Mouse (Mus musculus) embryonic facial prominence, embryonic 14.5 days (tissue): Measurements from ENCODE around the gene Hnrnpa1. TPM values are rescaled to one million over a fixed set of nuclear protein-coding genes. Genes with fewer than 3 reads are reported as not detected.

Experiments used
- ATAC-seq: fragments of 200-750 bp; cut with Nextera tagmentation; 2 replicates; pipeline ENCODE4 v1.8.0; 2017; ENCODE audit warnings: low read depth, moderate number of reproducible peaks, moderate TSS enrichment
- DNase-seq: peaks from one replicate; pipeline ENCODE4 v3.0.0-alpha.2; 2015; ENCODE audit warnings: low spot score
- H3K27ac ChIP-seq: fragments of 300-500 bp; sonication (generic); replicated peaks from 2 replicates; pipeline ENCODE4 v1.5.1; 2014; ENCODE audit warnings: low read depth, mild to moderate bottlenecking, low read length, moderate library complexity
- H3K27me3 ChIP-seq: fragments of 300-500 bp; sonication (generic); replicated peaks from 2 replicates; pipeline ENCODE4 v1.6.1; 2014; ENCODE audit warnings: low read length; ENCODE audit not compliant: control insufficient read depth, insufficient read depth
- H3K36me3 ChIP-seq: fragments of 300-500 bp; sonication (generic); 2 replicates; pipeline ENCODE4 v1.6.1; 2014; ENCODE audit warnings: low read length, mixed read lengths; ENCODE audit not compliant: control insufficient read depth, insufficient read depth
- H3K4me1 ChIP-seq: fragments of 300-500 bp; sonication (generic); 2 replicates; pipeline ENCODE4 v1.6.1; 2014; ENCODE audit warnings: antibody characterized with exemption, low read length; ENCODE audit not compliant: control insufficient read depth, insufficient read depth
- H3K4me2 ChIP-seq: fragments of 300-500 bp; sonication (generic); 2 replicates; pipeline ENCODE4 v1.6.1; 2014; ENCODE audit warnings: low read depth, mild to moderate bottlenecking, low read length, moderate library complexity, mixed read lengths
- H3K4me3 ChIP-seq: fragments of 300-500 bp; sonication (generic); 2 replicates; pipeline ENCODE4 v1.5.1; 2014; ENCODE audit warnings: low read depth, mild to moderate bottlenecking, low read length
- H3K9ac ChIP-seq: fragments of 300-500 bp; sonication (generic); 2 replicates; pipeline ENCODE4 v1.6.1; 2014; ENCODE audit warnings: low read depth, mild to moderate bottlenecking, low read length, moderate library complexity, mixed read lengths
- H3K9me3 ChIP-seq: fragments of 300-500 bp; sonication (generic); 2 replicates; pipeline ENCODE4 v1.6.1; 2016; ENCODE audit warnings: low read length; ENCODE audit not compliant: control insufficient read depth
- WGBS: fragments of 180-500 bp; shearing (Covaris S2); extraction: QIAGEN DNeasy Blood & Tissue Kit; methylation state at CpG from one replicate; pipeline ENCODE4 v1.1.7; 2014; 5-methylcytosine and 5-hydroxymethylcytosine counted together
- polyA plus RNA-seq: library from polyadenylated mRNA; unstranded; fragments of >200 nt; fragmentation: Nextera tagmentation; extraction: Ambion mirVana; gene quantifications from 2 replicates; pipeline ENCODE4 v1.2.1, GENCODE M21; 2014

Gene Hnrnpa1
- polyA plus RNA-seq, result 573 and 661 TPM in 2 replicates

GRCm38 (mm10) chr15:103240160-103241028, at the start of gene Hnrnpa1:
Gene Hnrnpa1, plus strand, starts transcription at chr15:103240432.
- H3K4me3 ChIP-seq, result peak within 1 kb of the TSS; percentile 79
- peaks cover 23% of the 10 kb centered on the region for H3K4me1 ChIP-seq
- peaks cover 50% of the 10 kb centered on the region for H3K36me3 ChIP-seq
- under 1% methylated on average over 47 of the region's 47 CpGs for WGBS
- H3K9me3 ChIP-seq, result no peaks in the 10 kb centered on the region
- ATAC-seq, result peak; percentile 90
- peak; percentile 100 for DNase-seq
- H3K4me2 ChIP-seq, result peak within 1 kb of the TSS; percentile 87
- peak within 1 kb of the TSS; percentile 92 for H3K9ac ChIP-seq
- H3K27me3 ChIP-seq, result no peaks in the 10 kb centered on the region
- peak within 1 kb of the TSS; percentile 97 for H3K27ac ChIP-seq

GRCm38 (mm10) chr15:103190531-103191462, 49.4 kb upstream of the Hnrnpa1 start:
- Histone ChIP-seq H3K27ac (no peak overlapping the region), H3K4me1 (no peaks in the 10 kb centered on the region), H3K27me3 (no peaks in the 10 kb centered on the region), H3K9me3 (no peaks in the 10 kb centered on the region), H3K36me3 (peaks cover 53% of the 10 kb centered on the region), H3K4me2 (no peak overlapping the region), H3K9ac (no peak overlapping the region), H3K4me3 (no peak overlapping the region)
- 62% methylated on average over 10 of the region's 10 CpGs for WGBS
- DNase-seq (no peak), ATAC-seq (no peak)

- no peaks in the 10 kb centered on the region for H3K4me1 ChIP-seq
- DNase-seq (no peak), ATAC-seq (no peak)
- H3K9me3 ChIP-seq, result no peaks in the 10 kb centered on the region
- WGBS, result 82% methylated on average over 2 of the region's 2 CpGs
- no peak overlapping the region for H3K4me2 ChIP-seq
- no peak overlapping the region for H3K27ac ChIP-seq
- H3K4me3 ChIP-seq, result no peak overlapping the region
- no peaks in the 10 kb centered on the region for H3K27me3 ChIP-seq
- peaks cover 81% of the 10 kb centered on the region for H3K36me3 ChIP-seq
- no peak overlapping the region for H3K9ac ChIP-seq
Measured at GRCm38 (mm10) chr15:103193606-103194005, 46.6 kb upstream of the Hnrnpa1 start.

- WGBS, result 87% methylated on average over 1 of the region's 1 CpGs
- peaks cover 87% of the 10 kb centered on the region for H3K36me3 ChIP-seq
- H3K27me3 ChIP-seq, result no peaks in the 10 kb centered on the region
Measured at GRCm38 (mm10) chr15:103196835-103197234, 43.4 kb upstream of the Hnrnpa1 start.

GRCm38 (mm10) chr15:103197785-103198184, 42.4 kb upstream of the Hnrnpa1 start:
- Histone ChIP-seq H3K4me3 (no peak overlapping the region), H3K27me3 (no peaks in the 10 kb centered on the region), H3K9me3 (no peaks in the 10 kb centered on the region), H3K4me2 (no peak overlapping the region), H3K4me1 (no peaks in the 10 kb centered on the region), H3K36me3 (peaks cover 85% of the 10 kb centered on the region), H3K27ac (no peak overlapping the region), H3K9ac (no peak overlapping the region)
- 87% methylated on average over 4 of the region's 4 CpGs for WGBS
- ATAC-seq (no peak), DNase-seq (no peak)

More at GRCm38 (mm10) chr15:103196835-103197234, 43.4 kb upstream of the Hnrnpa1 start:
- H3K9me3 ChIP-seq, result no peaks in the 10 kb centered on the region
- H3K4me1 ChIP-seq, result no peaks in the 10 kb centered on the region
- ATAC-seq (no peak), DNase-seq (no peak)
- H3K27ac ChIP-seq, result no peak overlapping the region
- H3K9ac ChIP-seq, result no peak overlapping the region
- no peak overlapping the region for H3K4me2 ChIP-seq
- no peak overlapping the region for H3K4me3 ChIP-seq

GRCm38 (mm10) chr15:103202088-103202793, 38.0 kb upstream of the Hnrnpa1 start:
- Histone ChIP-seq H3K27ac (peak overlapping the region; percentile 59), H3K9ac (no peak overlapping the region), H3K36me3 (peaks cover 80% of the 10 kb centered on the region), H3K9me3 (no peaks in the 10 kb centered on the region), H3K4me1 (no peaks in the 10 kb centered on the region), H3K4me3 (no peak overlapping the region), H3K4me2 (no peak overlapping the region), H3K27me3 (no peaks in the 10 kb centered on the region)
- ATAC-seq (peak; percentile 57; the same call in 1 of the 2 replicates), DNase-seq (peak; percentile 85)
- 39% methylated on average over 6 of the region's 6 CpGs for WGBS

GRCm38 (mm10) chr15:103205156-103205555, 35.1 kb upstream of the Hnrnpa1 start:
- DNase-seq (peak; percentile 43), ATAC-seq (no peak)
- Histone ChIP-seq H3K9ac (no peak overlapping the region), H3K9me3 (no peaks in the 10 kb centered on the region), H3K27me3 (no peaks in the 10 kb centered on the region), H3K36me3 (peaks cover 80% of the 10 kb centered on the region), H3K4me1 (no peaks in the 10 kb centered on the region), H3K4me2 (no peak overlapping the region), H3K4me3 (no peak overlapping the region), H3K27ac (no peak overlapping the region)
- WGBS, result 63% methylated on average over 2 of the region's 2 CpGs

GRCm38 (mm10) chr15:103214149-103214548, 26.1 kb upstream of the Hnrnpa1 start:
- H3K4me2 ChIP-seq, result peak overlapping the region; percentile 62
- H3K4me1 ChIP-seq, result peaks cover 19% of the 10 kb centered on the region
- peak overlapping the region; percentile 41 for H3K4me3 ChIP-seq
- DNase-seq (peak; percentile 59), ATAC-seq (no peak)
- no peaks in the 10 kb centered on the region for H3K27me3 ChIP-seq
- H3K9me3 ChIP-seq, result no peaks in the 10 kb centered on the region
- H3K9ac ChIP-seq, result peak overlapping the region; percentile 54
- H3K36me3 ChIP-seq, result peaks cover 38% of the 10 kb centered on the region
- H3K27ac ChIP-seq, result peak overlapping the region; percentile 95
- WGBS, result 24% methylated on average over 2 of the region's 2 CpGs
